Mouse (Mus musculus): Measurements from ENCODE around the gene Tmco3.

- TF ChIP-seq TCF12 (IDR thresholded peaks at IDR 0.05; ENCODE audit: insufficient read depth, poor library complexity, severe bottlenecking): no peak
- TF ChIP-seq POLR2A (IDR thresholded peaks at IDR 0.05; ENCODE audit: insufficient read length, low read depth): no peak
- TF ChIP-seq POLR2AphosphoS2 (IDR thresholded peaks at IDR 0.05; ENCODE audit: insufficient read length, low read depth): no peak
- no peak for TF ChIP-seq MAX (IDR thresholded peaks at IDR 0.05; ENCODE audit: low read depth)
- TF ChIP-seq MYOD1 (IDR thresholded peaks at IDR 0.05; ENCODE audit: control insufficient read depth in 1 of 3, insufficient read length in 2 of 3, low read depth in 2 of 3): no peak
- TF ChIP-seq USF1 (IDR thresholded peaks at IDR 0.05; ENCODE audit: low read depth): no peak
- no peak for TF ChIP-seq E2F4 (IDR thresholded peaks at IDR 0.05; ENCODE audit: insufficient read depth)
- no peak for TF ChIP-seq TCF3 (IDR thresholded peaks at IDR 0.05; ENCODE audit: insufficient read length, low read depth)
- no peak for TF ChIP-seq CEBPB (IDR thresholded peaks at IDR 0.05; ENCODE audit: insufficient read depth, poor library complexity, severe bottlenecking)
- no peak for TF ChIP-seq MYOG (IDR thresholded peaks at IDR 0.05; ENCODE audit: control insufficient read depth in 1 of 3, insufficient read depth in 1 of 3, insufficient read length in 2 of 3, low read depth in 2 of 3)
Measured at GRCm38 (mm10) chr8:13356221-13356620, 68.2 kb downstream of the Tmco3 start.
